Mouse (Mus musculus): ENCODE data around the gene Smim5.

GRCm38 (mm10) chr11:115916579-115916978 lies 16.8 kb downstream of the Smim5 start:
- TF ChIP-seq CTCF (IDR thresholded peaks at IDR 0.05; ENCODE audit: insufficient read depth, low read length) (no peak), POLR2A (IDR thresholded peaks at IDR 0.05; ENCODE audit: borderline replicate concordance, extremely low read depth, low read depth, low read length) (no peak)

All from lung, adult 2 months (tissue).